Mouse (Mus musculus): ENCODE data around the gene Was. TPM values are rescaled to one million over a fixed set of nuclear protein-coding genes. Genes with fewer than 3 reads are reported as not detected.

The Was gene
- 0.25 TPM in 1 of 2 replicates, not detected in the other for polyA plus RNA-seq (2011; ENCODE audit: insufficient read length, low read depth, missing spikeins)

GRCm38 (mm10) chrX:8090346-8090953, at the start of gene Was:
Was (minus strand) TSS chrX:8090498.
- Histone ChIP-seq H3K4me3 (ENCODE audit: insufficient read depth, low read length) (no peak within 1 kb of the TSS), H3K4me1 (ENCODE audit: control insufficient read depth, insufficient read depth, low read length) (no peaks in the 10 kb centered on the region), H3K27ac (ENCODE audit: insufficient read depth, low read length) (no peak within 1 kb of the TSS)
- TF ChIP-seq CTCF (IDR thresholded peaks at IDR 0.05; ENCODE audit: borderline replicate concordance, insufficient read depth, low read length) (no peak), POLR2A (IDR thresholded peaks at IDR 0.05; ENCODE audit: low read depth, low read length) (no peak)

- H3K27ac ChIP-seq (ENCODE audit: insufficient read depth, low read length): no peak overlapping the region
- no peak for TF ChIP-seq CTCF (IDR thresholded peaks at IDR 0.05; ENCODE audit: borderline replicate concordance, insufficient read depth, low read length)
- no peak for TF ChIP-seq POLR2A (IDR thresholded peaks at IDR 0.05; ENCODE audit: low read depth, low read length)
- H3K4me1 ChIP-seq (ENCODE audit: control insufficient read depth, insufficient read depth, low read length): no peaks in the 10 kb centered on the region
- no peak overlapping the region for H3K4me3 ChIP-seq (ENCODE audit: insufficient read depth, low read length)
Observed at GRCm38 (mm10) chrX:8139480-8139879, 49.2 kb upstream of the Was start.

- Histone ChIP-seq H3K4me3 (ENCODE audit: insufficient read depth, low read length) (no peak overlapping the region), H3K27ac (ENCODE audit: insufficient read depth, low read length) (no peak overlapping the region), H3K4me1 (ENCODE audit: control insufficient read depth, insufficient read depth, low read length) (0 out of 2 replicates have a peak, but pooled peaks cover 4% of the 10 kb centered on the region)
- no peak for TF ChIP-seq CTCF (IDR thresholded peaks at IDR 0.05; ENCODE audit: borderline replicate concordance, insufficient read depth, low read length)
- TF ChIP-seq POLR2A (IDR thresholded peaks at IDR 0.05; ENCODE audit: low read depth, low read length): peak; percentile 37; the same call in 1 of the 2 replicates
Observed at GRCm38 (mm10) chrX:8135886-8136285, 45.6 kb upstream of the Was start.

- no peak for TF ChIP-seq CTCF (IDR thresholded peaks at IDR 0.05; ENCODE audit: borderline replicate concordance, insufficient read depth, low read length)
- TF ChIP-seq POLR2A (IDR thresholded peaks at IDR 0.05; ENCODE audit: low read depth, low read length): peak; percentile 76
- 0 out of 2 replicates have a peak, but pooled peaks cover 4% of the 10 kb centered on the region for H3K4me1 ChIP-seq (ENCODE audit: control insufficient read depth, insufficient read depth, low read length)
Observed at GRCm38 (mm10) chrX:8132017-8132976, 42.0 kb upstream of the Was start, which contains the start of gene Wdr13. Wdr13 (minus strand) TSS chrX:8132892.

GRCm38 (mm10) chrX:8131393-8131792, 41.1 kb upstream of the Was start:
- H3K27ac ChIP-seq (ENCODE audit: insufficient read depth, low read length): peak overlapping the region; percentile 24; the same call in 1 of the 2 replicates
- TF ChIP-seq CTCF (IDR thresholded peaks at IDR 0.05; ENCODE audit: borderline replicate concordance, insufficient read depth, low read length) (no peak), POLR2A (IDR thresholded peaks at IDR 0.05; ENCODE audit: low read depth, low read length) (no peak)

More at GRCm38 (mm10) chrX:8132017-8132976, 42.0 kb upstream of the Was start, which contains the start of gene Wdr13:
- peak within 1 kb of the TSS; percentile 95 for H3K27ac ChIP-seq (ENCODE audit: insufficient read depth, low read length)
- peak within 1 kb of the TSS; percentile 65 for H3K4me3 ChIP-seq (ENCODE audit: insufficient read depth, low read length)

GRCm38 (mm10) chrX:8125235-8125634, 34.9 kb upstream of the Was start:
- Histone ChIP-seq H3K27ac (ENCODE audit: insufficient read depth, low read length) (no peak overlapping the region), H3K4me1 (ENCODE audit: control insufficient read depth, insufficient read depth, low read length) (no peaks in the 10 kb centered on the region), H3K4me3 (ENCODE audit: insufficient read depth, low read length) (no peak overlapping the region)
- TF ChIP-seq POLR2A (IDR thresholded peaks at IDR 0.05; ENCODE audit: low read depth, low read length) (no peak), CTCF (IDR thresholded peaks at IDR 0.05; ENCODE audit: borderline replicate concordance, insufficient read depth, low read length) (no peak)

More at GRCm38 (mm10) chrX:8131393-8131792, 41.1 kb upstream of the Was start:
- Histone ChIP-seq H3K4me1 (ENCODE audit: control insufficient read depth, insufficient read depth, low read length) (0 out of 2 replicates have a peak, but pooled peaks cover 4% of the 10 kb centered on the region), H3K4me3 (ENCODE audit: insufficient read depth, low read length) (peak overlapping the region; percentile 30)

DNA sequence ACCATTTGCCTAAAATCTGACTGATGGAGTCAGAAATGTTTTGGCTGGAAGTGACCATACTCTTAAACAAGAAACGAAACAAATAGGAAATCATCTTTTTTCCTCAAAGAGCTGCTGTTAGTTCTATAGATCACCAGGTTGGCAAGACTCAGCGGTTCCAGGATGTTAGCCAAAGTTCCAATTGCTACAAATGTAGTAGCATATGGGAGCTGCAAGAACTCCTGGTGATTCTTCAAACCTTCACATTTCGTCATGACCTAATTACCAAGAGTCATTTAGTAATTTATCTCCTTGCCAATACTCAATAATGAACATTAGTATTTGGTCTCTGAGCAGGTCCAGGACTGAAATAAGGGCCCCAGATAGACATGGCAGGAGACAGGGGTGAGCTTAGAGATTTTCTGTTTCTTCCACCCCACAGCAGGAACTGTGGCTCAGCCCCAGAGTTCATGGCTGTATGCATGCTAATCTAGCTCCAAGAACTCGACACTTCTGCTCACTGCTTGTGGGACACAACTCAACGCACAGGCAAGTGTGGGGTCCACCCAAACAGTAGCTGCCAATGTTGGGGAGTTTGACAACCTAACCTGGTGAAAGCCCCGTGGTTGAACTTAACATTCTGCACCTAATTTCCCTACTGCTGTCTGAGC, 33.6 kb upstream of the Was start:
- Histone ChIP-seq H3K27ac (ENCODE audit: insufficient read depth, low read length) (no peak overlapping the region), H3K4me1 (ENCODE audit: control insufficient read depth, insufficient read depth, low read length) (no peaks in the 10 kb centered on the region), H3K4me3 (ENCODE audit: insufficient read depth, low read length) (no peak overlapping the region)
- TF ChIP-seq POLR2A (IDR thresholded peaks at IDR 0.05; ENCODE audit: low read depth, low read length) (no peak), CTCF (IDR thresholded peaks at IDR 0.05; ENCODE audit: borderline replicate concordance, insufficient read depth, low read length) (no peak)

GRCm38 (mm10) chrX:8117264-8117663, 27.0 kb upstream of the Was start:
- Histone ChIP-seq H3K4me3 (ENCODE audit: insufficient read depth, low read length) (no peak overlapping the region), H3K4me1 (ENCODE audit: control insufficient read depth, insufficient read depth, low read length) (no peaks in the 10 kb centered on the region), H3K27ac (ENCODE audit: insufficient read depth, low read length) (no peak overlapping the region)
- TF ChIP-seq POLR2A (IDR thresholded peaks at IDR 0.05; ENCODE audit: low read depth, low read length) (no peak), CTCF (IDR thresholded peaks at IDR 0.05; ENCODE audit: borderline replicate concordance, insufficient read depth, low read length) (no peak)

GRCm38 (mm10) chrX:8115275-8115674, 25.0 kb upstream of the Was start:
- TF ChIP-seq POLR2A (IDR thresholded peaks at IDR 0.05; ENCODE audit: low read depth, low read length) (no peak), CTCF (IDR thresholded peaks at IDR 0.05; ENCODE audit: borderline replicate concordance, insufficient read depth, low read length) (no peak)
- Histone ChIP-seq H3K27ac (ENCODE audit: insufficient read depth, low read length) (no peak overlapping the region), H3K4me3 (ENCODE audit: insufficient read depth, low read length) (no peak overlapping the region), H3K4me1 (ENCODE audit: control insufficient read depth, insufficient read depth, low read length) (no peaks in the 10 kb centered on the region)
